Mouse (Mus musculus): ENCODE measurements around the gene Tenm3.

The Tenm3 gene

DNA sequence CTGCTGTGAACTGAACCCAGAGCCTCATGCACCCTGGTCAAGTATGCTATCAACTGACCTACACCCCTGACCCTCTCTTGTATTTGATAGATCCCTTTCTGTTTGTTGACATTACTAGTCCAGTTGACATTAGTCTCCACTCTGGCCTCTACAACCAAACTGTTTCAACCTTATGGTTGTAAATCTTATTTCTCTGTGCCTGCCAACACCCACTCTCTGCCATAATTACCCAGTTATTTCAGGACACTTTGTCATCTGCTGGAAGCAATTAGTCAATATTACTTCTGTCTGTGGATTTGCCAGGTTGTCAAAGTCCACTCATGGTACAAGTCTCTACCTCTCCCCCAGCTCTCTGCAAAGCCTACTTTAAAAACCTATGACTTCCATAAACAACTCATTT, 326.3 kb downstream of the Tenm3 start:
- no peak for DNase-seq (ENCODE audit: low spot score)

DNA sequence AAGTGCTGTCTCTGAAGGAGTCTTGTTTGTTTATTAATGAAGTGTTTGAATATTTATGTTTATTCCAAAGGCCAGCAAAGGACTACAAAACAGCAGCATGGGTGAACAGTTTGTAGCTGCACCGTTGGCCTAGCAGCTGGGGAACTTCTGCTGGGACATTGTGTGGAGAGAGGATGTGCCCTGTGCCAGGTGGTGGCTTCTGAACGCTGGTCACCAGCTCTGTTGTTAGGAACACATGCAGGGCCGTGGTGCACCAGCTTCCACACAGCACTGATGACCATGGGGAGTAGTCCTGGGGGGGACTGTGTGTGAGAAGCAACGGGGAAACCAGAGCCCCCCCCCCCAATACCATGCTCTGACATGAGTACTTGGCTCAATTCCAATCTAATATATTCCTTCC, 329.5 kb downstream of the Tenm3 start:
- DNase-seq (ENCODE audit: low spot score), result no peak

DNA sequence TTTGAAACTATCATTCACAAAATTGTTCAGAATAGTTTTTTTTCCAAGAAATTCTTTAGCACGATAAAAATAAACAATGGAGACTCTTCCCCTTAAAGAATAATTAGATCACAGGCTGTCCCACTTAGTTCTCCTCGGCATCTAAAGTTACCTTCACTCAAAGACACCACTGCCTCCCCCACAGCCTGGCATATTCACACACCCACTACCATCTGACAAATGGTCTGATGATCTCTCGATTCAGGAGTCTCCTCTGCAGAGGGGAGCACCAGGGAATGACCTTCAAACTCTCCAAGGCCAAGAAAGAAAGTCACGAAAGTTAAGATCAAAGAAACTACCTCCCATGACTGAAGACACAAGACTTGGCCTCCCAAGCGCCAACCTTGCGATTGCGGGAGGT, 329.9 kb downstream of the Tenm3 start:
- no peak for DNase-seq (ENCODE audit: low spot score)

DNA sequence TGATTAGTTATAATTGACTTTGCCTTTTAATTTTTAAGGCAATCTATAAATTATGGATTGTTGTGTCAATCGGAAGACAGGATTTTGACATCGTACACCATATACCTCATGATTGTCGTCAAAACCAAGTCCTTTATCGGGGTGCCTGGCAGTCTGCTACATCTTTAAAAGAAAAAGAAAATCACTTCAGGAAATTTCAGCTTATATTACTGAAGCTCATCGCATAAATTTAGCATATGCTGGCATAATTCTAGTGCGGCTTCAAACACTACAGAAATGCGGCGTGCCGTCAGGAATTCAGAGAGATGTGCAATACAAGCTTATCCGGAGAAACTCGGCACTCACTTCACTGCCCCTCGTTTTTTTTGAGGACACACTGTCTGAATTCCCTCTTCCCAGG, 332.2 kb downstream of the Tenm3 start:
- DNase-seq (ENCODE audit: low spot score), result no peak

DNA sequence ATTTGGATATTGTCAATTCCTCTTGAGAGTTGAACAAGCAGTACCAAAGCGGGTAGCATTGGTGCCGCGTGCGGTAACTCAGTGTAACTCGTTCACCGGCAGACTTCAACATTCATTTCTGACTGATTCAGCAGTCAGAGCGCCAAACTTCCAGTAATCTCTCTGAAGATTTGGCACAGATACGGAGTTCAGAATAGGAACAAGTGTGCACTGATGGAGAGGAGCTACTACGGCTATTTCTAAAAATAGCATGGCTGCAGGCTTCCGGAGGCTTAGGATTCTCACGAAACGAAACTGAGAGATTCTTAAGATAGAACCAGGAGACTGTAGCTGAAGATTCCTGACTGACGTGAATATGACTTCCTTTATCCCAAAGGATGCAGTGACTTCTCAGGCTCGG, 332.6 kb downstream of the Tenm3 start:
- DNase-seq (ENCODE audit: low spot score), result no peak

DNA sequence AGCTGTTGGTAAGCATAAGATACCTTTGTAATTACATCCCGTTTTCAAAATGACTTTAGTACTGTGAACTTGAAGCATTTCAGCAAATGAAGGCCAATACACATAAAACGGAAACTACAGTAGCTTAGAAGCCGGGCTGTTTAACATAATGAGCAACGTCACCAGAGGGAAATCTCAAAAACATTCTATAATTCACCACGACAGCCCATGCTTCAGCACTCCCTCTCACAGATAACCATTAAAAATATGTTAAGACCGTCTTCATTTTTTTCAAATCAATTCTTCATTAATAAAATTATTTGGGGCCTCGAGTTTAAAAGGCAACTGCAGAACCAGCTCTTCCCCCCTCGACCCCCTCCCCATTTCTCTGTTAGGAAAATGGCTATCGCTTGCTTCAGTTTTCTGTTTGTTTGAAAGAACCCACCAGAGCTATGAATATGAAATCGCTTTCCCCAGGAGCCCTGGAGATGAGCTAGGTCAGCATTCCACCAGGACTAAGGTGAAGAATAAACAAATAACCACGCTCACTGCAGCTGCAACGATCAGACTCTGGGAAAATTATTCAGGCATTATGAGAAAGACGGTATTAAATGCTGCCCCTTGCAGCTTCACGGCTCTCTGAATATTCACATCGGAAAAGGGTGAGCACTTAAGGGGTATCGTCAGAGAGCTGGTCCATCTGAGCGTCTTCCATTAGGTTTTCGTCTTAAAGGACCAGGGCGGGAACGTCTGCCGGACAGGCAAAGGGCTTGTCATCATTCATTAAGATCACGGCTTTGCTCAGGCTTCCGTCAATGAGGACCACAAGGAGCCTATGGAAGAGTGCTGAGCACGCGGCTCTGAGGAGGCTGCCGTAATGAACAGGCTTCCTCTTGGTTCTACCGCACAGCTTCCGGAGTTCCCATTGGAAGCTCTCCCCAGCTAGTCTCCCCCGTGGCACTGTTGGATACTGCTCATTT, 334.8 kb downstream of the Tenm3 start:
- DNase-seq (ENCODE audit: low spot score), result no peak

DNA sequence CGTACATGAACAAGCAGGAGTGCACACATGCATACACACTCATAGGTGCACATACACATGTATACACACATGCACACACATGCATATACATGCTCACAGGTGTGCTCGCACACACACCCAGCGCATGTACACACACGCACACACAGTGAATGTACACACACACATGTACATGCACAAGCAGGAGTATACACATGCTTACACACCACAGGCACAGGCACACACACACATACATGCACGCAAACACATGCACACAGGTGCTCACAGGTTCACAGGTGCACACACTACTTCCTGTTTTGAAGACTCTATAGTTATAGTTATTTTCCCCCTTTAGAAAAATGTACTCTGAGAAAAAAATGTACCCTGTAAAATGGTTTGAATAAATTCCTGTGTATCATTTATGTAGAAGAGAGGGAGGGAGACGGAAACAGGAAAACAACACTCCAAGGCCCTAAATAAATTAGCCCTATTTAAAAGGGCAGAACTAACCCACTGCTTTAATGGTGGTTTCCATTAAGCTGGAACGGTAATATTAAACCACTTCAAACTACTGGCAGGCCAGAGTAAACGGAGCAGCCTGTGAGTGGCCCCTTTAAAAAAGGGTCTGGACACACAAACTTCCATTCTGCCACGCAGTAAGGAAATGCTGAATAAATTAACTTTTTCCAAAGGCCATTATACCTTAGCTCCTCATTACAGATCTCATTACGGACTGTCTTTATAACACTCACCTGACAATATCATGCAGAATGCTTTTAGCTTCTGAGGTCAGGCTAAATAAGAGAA, 335.8 kb downstream of the Tenm3 start:
- no peak for DNase-seq (ENCODE audit: low spot score)

DNA sequence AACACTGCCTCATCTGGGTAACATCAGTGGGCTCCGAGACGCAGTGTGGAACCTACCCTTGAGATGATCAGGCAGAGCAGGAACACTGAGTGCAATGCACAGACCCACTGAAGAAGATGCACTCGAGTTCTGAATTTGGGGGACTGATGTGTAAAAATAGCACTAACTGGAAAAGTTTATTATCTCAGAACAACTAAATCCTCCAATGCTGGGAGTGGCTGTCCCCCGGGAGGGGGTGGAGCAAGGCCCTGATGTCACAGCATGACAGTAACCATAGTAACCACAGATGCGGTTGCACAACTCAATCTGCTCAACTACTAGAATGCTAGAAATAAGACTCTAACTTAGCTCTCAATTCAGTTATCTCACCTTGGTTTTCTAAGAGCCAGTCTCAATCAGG, 351.3 kb downstream of the Tenm3 start:
- no peak for DNase-seq (ENCODE audit: low spot score)

DNA sequence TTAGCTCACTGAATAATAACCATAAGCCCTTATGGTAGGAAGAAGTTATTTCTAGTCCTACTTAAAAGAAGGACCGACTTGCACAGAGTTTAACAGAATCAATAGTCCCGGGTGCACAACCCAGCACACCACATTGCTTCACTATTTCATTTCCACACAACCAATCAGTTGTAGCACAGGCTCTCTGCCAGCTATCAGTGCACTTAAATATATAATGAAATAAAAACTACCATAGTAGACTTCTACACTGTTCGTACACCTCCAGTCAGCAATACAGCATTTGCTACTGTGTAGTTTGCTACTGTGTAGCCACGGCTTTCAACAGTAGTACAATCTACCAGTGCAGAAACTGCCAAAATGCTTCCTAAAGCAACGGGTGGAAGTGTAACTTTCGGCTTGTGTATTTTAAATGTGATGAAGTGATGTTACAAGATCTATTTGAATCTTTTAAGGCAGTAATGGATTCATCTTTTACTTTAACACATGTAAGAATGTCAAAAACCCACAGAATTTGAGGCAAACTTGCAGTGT, 353.1 kb downstream of the Tenm3 start:
- DNase-seq (ENCODE audit: low spot score), result no peak

DNA sequence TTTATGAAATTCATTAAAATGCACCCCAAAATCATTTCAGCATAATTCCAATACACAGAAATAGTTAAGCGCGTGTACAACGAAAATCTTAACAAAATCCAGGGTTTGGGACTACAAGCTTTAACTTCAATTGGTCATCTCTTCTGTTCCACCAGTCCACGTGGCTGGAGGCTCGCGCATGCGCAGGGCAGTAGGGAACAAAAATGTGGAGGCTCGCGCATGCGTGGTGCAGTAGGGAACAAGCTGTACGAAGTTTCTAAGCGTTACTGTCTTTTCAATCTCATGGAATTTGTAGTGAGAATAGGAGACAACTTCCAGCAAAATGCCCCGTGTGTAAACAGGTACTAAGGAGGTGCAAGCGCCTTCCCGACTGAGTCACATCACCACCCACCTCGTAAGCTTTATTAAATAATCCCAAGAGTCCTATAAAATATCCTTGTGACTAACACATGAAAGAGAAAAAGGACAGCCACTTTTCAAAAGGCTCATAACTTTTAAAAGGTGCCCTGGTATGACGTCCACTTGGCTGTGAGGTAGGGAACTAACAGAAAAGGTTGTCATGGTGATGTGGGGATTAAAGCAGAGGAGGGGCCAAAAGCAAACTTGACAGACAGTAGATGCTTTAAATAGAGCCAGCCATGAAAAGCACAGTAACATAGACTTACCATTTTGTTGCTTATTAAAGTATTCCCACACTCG, 353.7 kb downstream of the Tenm3 start:
- DNase-seq (ENCODE audit: low spot score), result no peak

DNA sequence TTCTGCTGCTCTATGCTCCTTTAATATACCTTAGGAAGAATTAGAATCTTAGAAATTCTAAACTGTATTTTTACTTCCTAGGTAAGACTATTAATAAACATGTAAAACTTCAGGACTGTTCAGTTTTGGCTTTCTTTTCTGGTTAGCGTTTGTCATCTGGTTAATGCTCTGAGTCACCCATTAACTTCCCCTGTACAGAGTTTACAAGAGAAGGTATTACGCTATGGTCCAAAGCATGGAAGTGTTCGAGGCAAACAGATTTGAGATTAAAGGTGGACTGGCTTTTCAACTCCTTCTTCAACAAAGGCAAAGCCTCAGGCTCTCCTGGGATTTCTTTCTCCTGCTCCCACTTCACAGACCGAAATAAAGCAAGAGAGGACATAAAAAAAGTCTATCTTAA, 354.3 kb downstream of the Tenm3 start:
- no peak for DNase-seq (ENCODE audit: low spot score)

DNA sequence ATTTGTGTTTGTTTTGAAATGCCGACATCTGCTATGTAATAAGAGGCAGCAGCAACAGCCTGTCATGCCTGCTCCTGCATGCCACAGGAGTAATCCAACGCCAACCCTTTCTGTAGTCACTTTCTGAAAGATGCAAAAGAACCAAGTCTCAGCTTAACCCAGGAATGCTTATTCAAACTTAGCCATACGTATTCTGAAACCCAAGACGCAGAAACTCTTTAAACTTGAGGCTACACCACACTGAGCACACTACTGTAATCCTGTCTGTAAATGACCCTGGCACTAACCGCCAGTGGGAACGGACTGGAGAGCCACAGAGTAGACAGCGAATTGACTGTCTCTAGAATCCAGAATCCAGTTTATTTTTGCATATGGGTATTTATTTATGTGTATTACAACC, 354.9 kb downstream of the Tenm3 start:
- no peak for DNase-seq (ENCODE audit: low spot score)

DNA sequence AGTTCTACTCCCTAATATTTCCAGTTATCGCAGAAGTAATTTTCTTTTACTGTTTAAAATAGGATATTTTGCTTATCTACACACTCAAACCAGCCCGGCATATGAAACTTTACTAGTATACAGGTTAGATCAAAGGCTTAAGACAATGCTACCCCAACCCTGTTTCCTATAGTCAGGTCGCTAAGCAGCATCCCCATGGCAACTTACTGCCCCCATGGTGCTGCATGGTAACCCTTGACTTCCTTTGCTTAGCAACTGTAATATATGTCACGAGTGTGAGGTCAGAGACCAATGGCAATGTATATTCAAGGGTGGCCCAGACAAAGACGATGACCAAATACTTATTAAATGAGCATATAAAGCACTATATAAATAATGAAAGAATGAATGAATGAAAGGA, 359.6 kb downstream of the Tenm3 start:
- no peak for DNase-seq (ENCODE audit: low spot score)

DNA sequence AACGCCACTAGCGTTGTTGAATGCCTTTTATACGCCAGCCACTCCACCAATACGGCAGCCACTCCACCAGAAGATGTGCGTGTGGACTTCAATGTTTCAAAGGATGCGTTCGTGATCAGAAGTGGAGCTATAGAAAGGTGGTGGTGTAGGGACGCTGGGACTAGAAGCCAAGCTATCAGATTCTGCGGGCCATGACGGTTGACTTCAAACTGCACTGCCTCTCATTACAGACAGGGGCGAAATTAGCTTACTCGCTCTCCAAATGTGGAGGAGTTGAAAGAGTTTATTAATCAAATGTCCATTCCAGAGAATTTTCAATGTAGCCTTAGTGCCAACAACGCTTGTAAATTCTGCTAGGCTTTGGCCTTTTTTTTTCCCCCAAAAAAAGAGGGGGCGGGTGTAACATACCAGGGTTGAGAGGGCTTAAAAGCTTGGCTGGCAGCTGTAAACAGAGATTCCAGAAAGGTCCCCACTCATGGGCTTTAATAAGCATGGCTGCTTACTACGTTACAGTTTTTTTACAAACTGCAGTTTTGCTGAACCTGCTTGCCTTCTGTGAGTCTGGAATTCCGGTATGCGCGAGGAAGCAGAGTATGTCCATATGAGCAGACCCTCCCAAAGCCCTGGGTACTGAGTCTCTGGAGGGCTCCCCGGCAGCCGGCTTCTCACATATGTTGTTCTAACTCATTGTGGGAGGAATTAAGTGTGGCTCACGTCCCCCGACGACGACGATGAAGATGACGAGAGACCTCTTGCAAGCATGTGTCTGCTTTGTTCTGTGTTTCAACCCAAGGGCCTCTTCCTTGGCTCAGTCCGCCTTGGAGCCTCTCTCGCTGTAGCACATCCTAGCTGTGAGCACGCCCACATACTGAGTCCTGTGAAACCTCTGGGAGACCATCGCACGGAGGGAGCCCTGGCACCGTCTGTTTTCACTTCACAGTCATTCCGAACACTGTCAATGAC, 361.8 kb downstream of the Tenm3 start:
- DNase-seq (ENCODE audit: low spot score), result no peak

DNA sequence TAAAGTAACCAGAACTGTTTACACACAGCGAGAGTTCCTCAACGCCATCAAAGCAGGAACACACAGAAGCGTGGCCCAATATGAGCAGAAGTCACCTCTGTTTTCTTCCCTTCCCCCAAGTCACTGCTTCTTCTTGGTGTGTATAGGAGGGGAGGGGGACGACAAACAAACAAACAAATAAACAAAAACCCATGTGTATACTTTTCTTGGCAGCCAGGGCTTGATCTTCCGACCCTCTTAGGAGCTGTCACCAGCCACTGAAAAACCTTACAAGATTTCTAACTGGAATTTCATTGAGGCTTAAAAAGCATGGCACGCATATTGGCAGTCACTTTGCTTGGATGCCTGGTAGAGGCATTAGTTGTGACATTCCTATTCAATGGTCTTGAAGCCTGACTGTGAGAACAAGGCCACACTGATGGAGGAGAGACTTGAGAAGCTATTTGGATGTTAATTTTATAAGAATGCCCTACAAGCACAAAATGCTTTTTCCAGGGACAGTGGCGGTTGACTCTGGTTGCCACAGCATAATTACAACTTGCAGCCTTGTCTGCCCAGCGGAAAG, 366.3 kb downstream of the Tenm3 start:
- no peak for DNase-seq (ENCODE audit: low spot score)

DNA sequence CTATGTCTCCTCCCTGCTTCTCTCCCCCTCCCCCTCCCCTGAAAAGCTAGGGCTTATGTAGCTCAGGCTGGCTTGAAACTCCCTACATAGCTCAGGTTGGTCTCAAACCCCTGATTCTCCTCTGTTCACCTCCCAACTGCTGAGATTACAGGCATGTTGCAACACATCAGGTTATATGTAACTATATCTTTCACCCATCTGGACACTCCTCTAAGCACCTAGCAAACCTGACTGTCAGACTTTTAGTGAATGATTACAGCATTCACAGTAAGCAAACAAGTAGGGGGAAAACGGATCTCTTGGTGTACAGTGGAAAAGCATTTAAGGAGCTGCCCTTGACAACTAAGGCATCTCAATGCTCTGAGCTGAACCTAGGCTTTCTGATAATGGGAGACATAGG, 366.9 kb downstream of the Tenm3 start:
- DNase-seq (ENCODE audit: low spot score), result no peak

DNA sequence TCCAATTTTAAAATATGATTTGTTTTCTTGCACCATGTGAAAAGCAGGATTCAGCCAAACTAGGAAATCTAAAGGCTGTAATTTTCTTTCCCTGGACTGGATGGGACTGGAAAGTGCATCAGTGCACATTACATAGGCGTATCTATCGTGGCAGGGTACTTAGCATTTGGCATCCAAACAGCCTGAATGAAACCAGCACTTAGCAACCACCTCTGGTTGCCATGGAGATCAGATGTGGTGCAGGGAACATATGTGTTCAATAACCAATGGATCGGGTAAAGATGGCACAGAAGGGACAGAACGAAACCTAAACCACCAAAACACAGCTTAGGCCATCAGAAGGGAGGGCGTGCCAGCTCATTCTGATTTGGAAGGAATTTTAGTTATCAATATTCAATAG, 376.1 kb downstream of the Tenm3 start:
- DNase-seq (ENCODE audit: low spot score), result no peak

DNA sequence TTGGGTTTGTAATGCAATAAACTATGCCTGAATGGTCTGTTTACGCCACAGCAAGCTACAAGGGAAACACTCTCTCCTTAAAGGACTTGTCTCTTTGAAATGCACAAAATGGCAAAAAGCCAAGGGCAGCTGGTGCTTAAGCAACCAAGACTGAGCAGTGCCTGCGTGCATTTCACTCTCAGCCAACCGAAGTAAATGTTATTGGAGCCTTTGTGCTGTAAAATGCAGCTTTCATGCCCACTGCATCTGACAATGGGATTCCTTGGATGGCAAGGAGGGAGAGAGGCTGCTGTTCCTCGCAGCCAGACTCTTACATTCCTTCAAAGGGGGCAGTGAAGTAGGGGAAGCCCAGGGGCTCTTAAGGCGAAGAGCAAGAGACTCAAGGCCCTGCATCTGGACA, 385.4 kb downstream of the Tenm3 start:
- no peak for DNase-seq (ENCODE audit: low spot score)

DNA sequence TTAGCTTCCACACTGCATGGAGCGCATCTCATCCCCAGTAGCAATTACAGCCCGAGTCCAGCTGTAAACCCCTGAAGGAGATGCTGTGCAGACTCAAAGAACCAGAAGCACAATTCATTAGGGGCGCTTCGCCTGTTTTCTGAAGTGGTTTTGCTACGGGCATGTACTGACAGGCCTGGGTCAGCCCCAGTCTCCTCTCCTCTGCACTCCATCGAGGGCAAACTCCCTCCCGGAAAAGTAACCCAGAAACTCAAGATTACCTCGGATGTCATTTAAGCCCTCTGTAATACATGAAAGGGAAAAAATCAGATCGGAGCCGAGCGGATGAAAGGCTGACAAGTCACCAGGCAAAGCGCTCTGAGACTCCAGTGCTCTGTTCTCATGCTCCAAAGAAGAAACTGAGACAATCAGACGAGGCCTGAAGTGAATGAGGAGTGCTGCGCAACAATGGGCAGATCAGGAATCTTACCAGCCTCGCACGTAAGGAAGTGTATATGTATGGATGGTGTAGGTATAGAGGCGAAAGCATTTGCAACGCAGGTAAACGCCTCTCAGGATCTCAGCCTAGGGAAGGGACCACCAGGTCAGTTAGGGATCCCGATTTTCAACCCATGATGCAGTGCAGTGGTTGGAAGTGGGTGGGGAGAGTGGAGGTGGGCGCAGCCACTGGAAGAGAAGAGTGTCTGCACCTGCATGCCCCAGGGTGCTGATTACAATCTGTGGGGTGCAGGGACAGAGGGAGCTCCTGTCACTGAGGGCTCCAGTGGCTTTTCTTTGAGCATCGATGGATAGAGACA, 387.2 kb downstream of the Tenm3 start:
- DNase-seq (ENCODE audit: low spot score), result no peak

DNA sequence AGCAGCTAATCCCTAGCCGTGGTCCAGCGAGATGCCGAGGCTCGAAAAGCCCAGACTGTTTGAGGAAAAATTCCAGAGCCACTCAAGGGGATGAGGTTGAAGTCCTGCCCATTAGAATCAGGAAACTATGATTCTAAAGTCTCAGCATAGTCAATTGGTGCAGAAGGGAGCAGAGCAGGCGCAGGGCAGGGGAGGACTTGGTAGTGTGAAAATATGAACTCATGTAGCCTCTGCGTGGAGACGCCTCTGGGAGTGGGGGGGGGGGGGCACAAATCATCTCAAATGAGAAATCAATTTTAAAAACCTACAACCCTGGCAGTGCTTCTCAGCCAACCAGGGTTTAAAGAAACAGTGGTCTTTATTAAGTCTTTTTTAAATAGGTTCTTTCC, 392.5 kb downstream of the Tenm3 start:
- no peak for DNase-seq (ENCODE audit: low spot score)

Data from c-Kit-positive CD71-positive TER-119-positive erythroid progenitor cells, embryonic 14.5 days (primary cell).